Mouse (Mus musculus) ES-E14 (cell line): ENCODE data around the gene Olfr1425. TPM values are rescaled to one million over a fixed set of nuclear protein-coding genes. Genes with fewer than 3 reads are reported as not detected.
"Not testable (repeated sequence)": the region's sequence is repeated elsewhere in the genome, so short reads cannot be mapped to it uniquely, and the experiment has no call there.

Source experiments
- DNase-seq: peaks from one replicate; pipeline ENCODE4 v3.0.0-alpha.2; 2013; ENCODE audit warnings: low read depth, low spot score
- H3K27ac ChIP-seq: 2 replicates; pipeline ENCODE4 v1.5.1; 2012; ENCODE audit warnings: low read depth, mild to moderate bottlenecking, low read length, moderate library complexity, mixed read lengths; ENCODE audit not compliant: poor library complexity, insufficient read depth, severe bottlenecking
- H3K36me3 ChIP-seq: 2 replicates; pipeline ENCODE4 v1.6.1; 2012; ENCODE audit warnings: mild to moderate bottlenecking, low read length, moderate library complexity, mixed read lengths; ENCODE audit not compliant: control insufficient read depth, poor library complexity, insufficient read depth, severe bottlenecking
- H3K4me1 ChIP-seq, 2 experiments: fragments of 150-350 bp in 1 of 2; sonication (generic) in 1 of 2; 2 replicates each; pipeline ENCODE4 v1.6.1; 2012; ENCODE audit warnings: low read length in 2 of 2, mild to moderate bottlenecking in 1 of 2, mixed read lengths in 1 of 2; ENCODE audit not compliant: control insufficient read depth in 2 of 2, insufficient read depth in 2 of 2, poor library complexity in 1 of 2
- H3K4me3 ChIP-seq, 2 experiments: fragments of 150-350 bp in 1 of 2; sonication (generic) in 1 of 2; 2 replicates each; pipeline ENCODE4 v1.5.1; 2012; ENCODE audit warnings: low read length in 2 of 2, low read depth in 1 of 2, mild to moderate bottlenecking in 1 of 2, mixed read lengths in 1 of 2; ENCODE audit not compliant: insufficient read depth in 1 of 2, poor library complexity in 1 of 2, severe bottlenecking in 1 of 2
- H3K9ac ChIP-seq: 2 replicates; pipeline ENCODE4 v1.6.1; 2012; ENCODE audit warnings: low read depth, mild to moderate bottlenecking, low read length, mixed read lengths; ENCODE audit not compliant: poor library complexity, insufficient read depth, severe bottlenecking
- H3K9me3 ChIP-seq: fragments of 150-350 bp; sonication (generic); 2 replicates; pipeline ENCODE4 v1.6.1; 2012; ENCODE audit warnings: low read depth, mild to moderate bottlenecking, low read length; ENCODE audit not compliant: control insufficient read depth, insufficient read depth
- CHD2 ChIP-seq: IDR thresholded peaks from 2 replicates; pipeline ENCODE4 v1.6.1; 2014; ENCODE audit warnings: mild to moderate bottlenecking, low read depth, low read length, inconsistent platforms
- HCFC1 ChIP-seq: IDR thresholded peaks from 2 replicates; pipeline ENCODE4 v1.6.1; 2012; ENCODE audit warnings: low read length, inconsistent platforms, borderline replicate concordance; ENCODE audit not compliant: insufficient read depth
- MAFK ChIP-seq: IDR thresholded peaks from 2 replicates; pipeline ENCODE4 v1.6.1; 2014; ENCODE audit warnings: mild to moderate bottlenecking, low read depth, low read length, inconsistent platforms; ENCODE audit not compliant: insufficient read depth
- ZC3H11A ChIP-seq: IDR thresholded peaks from 2 replicates; pipeline ENCODE4 v1.6.1; 2012; ENCODE audit warnings: low read depth, mild to moderate bottlenecking, inconsistent platforms, low read length, borderline replicate concordance
- ZNF384 ChIP-seq: IDR thresholded peaks from 2 replicates; pipeline ENCODE4 v1.6.1; 2012; ENCODE audit warnings: low read depth, low read length, inconsistent platforms
- in situ Hi-C, 2 experiments: fragments of 600-800 bp; cut with MboI; formaldehyde crosslinking; loops; one replicate each; pipeline ENCODE4 v1.15.1; 2025; ENCODE audit warnings: low sequenced_read_pairs in 2 of 2, inconsistent platforms in 1 of 2; ENCODE audit not compliant: unreplicated experiment in 2 of 2
- total RNA-seq: library from RNA; depleted of rRNA; stranded (reverse); fragments of 300-350 nt; gene quantifications from 2 replicates; pipeline ENCODE4 v1.2.3, GENCODE M21; 2012

Olfr1425 gene
- total RNA-seq, 1 experiment, result not detected

DNA sequence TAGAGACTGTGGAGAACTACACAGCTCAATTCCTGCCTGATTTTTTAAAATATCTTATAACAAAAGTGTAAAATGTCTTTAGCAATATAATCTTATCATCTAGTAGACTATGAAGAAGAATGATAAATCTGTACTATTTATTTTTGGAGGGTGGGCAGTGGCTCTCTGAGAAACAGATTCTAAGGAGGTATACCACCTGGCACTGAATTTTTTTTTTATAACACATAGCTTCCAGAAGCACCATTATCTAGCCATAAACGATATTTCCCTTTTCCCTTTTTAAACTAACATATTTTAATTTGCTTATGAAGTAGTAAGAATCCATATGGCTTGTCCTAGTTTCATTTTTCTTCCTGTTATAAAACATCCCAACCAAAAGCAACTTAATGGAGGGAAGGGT lies 27.0 kb upstream of the Olfr1425 start:
- no peak for DNase-seq
- Histone ChIP-seq H3K9ac (no peak overlapping the region), H3K27ac (no peak overlapping the region), H3K36me3 (no peaks in the 10 kb centered on the region), H3K4me1 (no peaks in the 10 kb centered on the region), H3K9me3 (no peaks in the 10 kb centered on the region), H3K4me3 (no peak overlapping the region)
- TF ChIP-seq MAFK, result no peak
- TF ChIP-seq CHD2, result no peak
- in situ Hi-C loops, result no loop called here

DNA sequence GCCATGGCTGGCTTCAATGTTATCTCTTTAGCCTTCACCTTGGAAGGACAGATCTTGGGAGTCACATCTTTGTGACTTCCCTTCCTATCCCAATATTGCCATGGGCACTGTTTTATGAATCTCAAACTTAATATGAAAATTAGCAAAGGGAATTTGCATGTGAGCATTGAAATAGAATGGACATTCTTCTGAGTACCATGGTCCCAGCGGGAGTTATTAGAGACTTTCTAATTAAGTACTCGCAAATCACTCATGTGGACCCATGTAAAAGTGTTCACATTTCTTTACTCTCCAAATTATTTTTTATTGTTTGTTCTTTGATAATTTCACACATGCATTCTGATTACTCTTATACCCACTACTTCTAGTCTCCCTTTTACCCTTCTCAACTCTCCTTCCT lies 25.7 kb upstream of the Olfr1425 start, which contains the start of gene Olfr1427:
Olfr1427 (minus strand) TSS at position 101 of the 400 bp plus-strand sequence.
- in situ Hi-C loops, result no loop called here
- no peak within 1 kb of the TSS for H3K9ac ChIP-seq
- no peak for TF ChIP-seq CHD2
- TF ChIP-seq MAFK, result no peak
- no peak for TF ChIP-seq HCFC1
- TF ChIP-seq ZNF384, result no peak
- no peak for TF ChIP-seq ZC3H11A

DNA sequence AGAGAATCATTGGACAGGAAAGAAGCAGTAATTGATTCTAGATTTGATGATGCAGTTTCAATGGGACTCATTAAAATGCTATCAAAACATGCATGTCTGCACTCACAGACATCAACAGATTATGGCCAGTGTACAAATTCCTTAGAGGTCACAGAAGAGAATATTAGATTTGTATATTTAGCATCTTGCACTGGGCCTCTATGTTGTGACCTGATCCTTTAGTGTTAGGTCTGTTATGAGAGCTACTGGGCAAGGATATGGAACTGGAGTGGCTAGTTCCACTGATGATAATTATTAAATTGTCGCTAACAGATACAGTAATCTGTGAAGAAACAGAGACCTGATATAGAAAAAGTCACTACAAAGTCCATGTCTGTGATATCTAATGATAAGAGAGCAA lies 14.4 kb upstream of the Olfr1425 start, which contains the start of gene Olfr1426:
Olfr1426 (minus strand) TSS at position 101 of the 400 bp plus-strand sequence.
- Histone ChIP-seq H3K36me3 (no peaks in the 10 kb centered on the region), H3K4me1 (no peaks in the 10 kb centered on the region), H3K27ac (no peak within 1 kb of the TSS), H3K4me3 (no peak within 1 kb of the TSS), H3K9me3 (no peaks in the 10 kb centered on the region), H3K9ac (no peak within 1 kb of the TSS)
- no peak for DNase-seq
- in situ Hi-C loops, result no loop called here
- TF ChIP-seq MAFK (no peak), CHD2 (no peak), ZC3H11A (no peak), HCFC1 (no peak), ZNF384 (no peak)

More for the DNA sequence above, 25.7 kb upstream of the Olfr1425 start, which contains the start of gene Olfr1427:
- Histone ChIP-seq H3K9me3 (no peaks in the 10 kb centered on the region), H3K36me3 (no peaks in the 10 kb centered on the region), H3K27ac (no peak within 1 kb of the TSS), H3K4me1 (no peaks in the 10 kb centered on the region), H3K4me3 (no peak within 1 kb of the TSS)
- DNase-seq, result no peak

DNA sequence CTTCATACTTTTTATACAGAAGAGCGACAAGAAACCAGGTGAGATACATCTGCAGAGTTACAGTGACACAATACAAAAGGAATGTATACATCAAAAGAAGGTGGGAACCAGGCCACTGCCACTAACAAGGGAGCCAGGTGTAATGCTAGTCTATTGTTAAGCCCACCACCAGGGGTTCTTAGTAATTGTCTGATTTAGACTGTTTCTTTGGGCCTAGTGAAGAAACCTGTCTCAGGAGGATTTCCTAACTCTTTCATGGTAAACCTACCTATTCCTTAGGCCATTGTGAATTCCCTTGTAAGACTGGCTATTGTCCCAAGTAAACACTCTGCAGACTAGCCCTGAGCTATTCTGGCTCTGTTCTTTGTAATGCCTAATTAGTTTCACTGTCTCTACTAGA lies 8.0 kb downstream of the Olfr1425 start:
- H3K27ac ChIP-seq, in situ Hi-C loops: not testable (repeated sequence)

DNA sequence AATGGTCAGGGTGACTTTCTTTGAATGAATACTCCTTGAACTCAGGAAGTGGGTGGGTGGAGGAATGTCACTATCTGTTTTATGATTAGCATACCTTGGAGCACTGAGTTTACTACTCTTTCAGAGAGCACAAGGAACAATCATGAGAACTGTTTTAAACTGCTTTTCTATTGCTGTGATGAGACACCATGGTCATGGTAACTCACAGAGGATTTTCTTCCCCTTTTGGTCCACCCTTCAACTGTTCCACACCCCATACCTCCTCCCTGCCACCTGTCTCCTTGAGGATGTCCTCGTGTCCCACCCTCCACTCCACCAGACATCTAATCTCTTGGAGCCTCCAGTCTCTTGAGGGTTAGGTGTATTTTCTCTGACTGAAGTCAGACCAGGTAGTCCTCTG lies 9.7 kb downstream of the Olfr1425 start:
- in situ Hi-C loops, H3K9me3 ChIP-seq, H3K36me3 ChIP-seq, DNase-seq, H3K4me1 ChIP-seq, H3K4me3 ChIP-seq, H3K9ac ChIP-seq: not testable (repeated sequence)
- H3K27ac ChIP-seq, result peak overlapping the region; percentile 79; the same call in 1 of the 2 replicates

More for the DNA sequence above, 8.0 kb downstream of the Olfr1425 start:
- not testable (repeated sequence) for H3K4me1 ChIP-seq, DNase-seq, H3K4me3 ChIP-seq, H3K9ac ChIP-seq, H3K36me3 ChIP-seq, H3K9me3 ChIP-seq

DNA sequence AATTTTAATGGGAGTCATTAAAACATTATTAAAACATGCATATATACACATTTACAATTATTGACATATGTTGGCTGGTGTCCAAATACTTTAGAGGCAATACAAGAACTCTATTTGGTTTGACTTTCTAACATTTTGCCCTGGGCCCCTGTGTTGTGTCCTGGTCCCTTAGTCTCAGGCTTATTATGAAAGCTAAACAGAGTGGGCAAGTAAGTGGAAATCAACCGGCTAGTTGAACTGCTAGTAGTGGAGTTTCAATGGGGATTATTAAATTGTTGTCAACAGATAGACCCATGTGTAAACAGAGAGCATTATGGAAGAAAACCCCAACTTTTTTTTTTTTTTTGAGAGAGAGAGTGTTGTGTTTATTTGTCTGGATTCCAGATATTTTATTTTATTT lies 14.9 kb downstream of the Olfr1425 start, which contains the start of gene Olfr1424:
Olfr1424 (minus strand) TSS at position 101 of the 400 bp plus-strand sequence.
- H3K27ac ChIP-seq, H3K36me3 ChIP-seq, H3K4me1 ChIP-seq, H3K4me3 ChIP-seq, H3K9me3 ChIP-seq, H3K9ac ChIP-seq, DNase-seq, in situ Hi-C loops: not testable (repeated sequence)
